Mouse (Mus musculus) heart, embryonic 14.5 days (tissue): ENCODE measurements around the gene Gpr107. TPM values are rescaled to one million over a fixed set of nuclear protein-coding genes. Genes with fewer than 3 reads are reported as not detected.

Experiments
- ATAC-seq: fragments of 200-750 bp; cut with Nextera tagmentation; 2 replicates; pipeline ENCODE4 v1.8.0; 2017; ENCODE audit warnings: low read depth, moderate TSS enrichment; ENCODE audit not compliant: insufficient number of reproducible peaks, insufficient read depth, low FRiP score
- H3K27ac ChIP-seq, 2 experiments: fragments of 200-500 bp in 1 of 2; fragments of 300-500 bp in 1 of 2; sonication (generic) in 1 of 2; replicated peaks in 1 of 2; 2 replicates each; pipeline ENCODE4 v1.5.1; 2012 to 2014; ENCODE audit warnings: low read depth in 2 of 2, low read length in 2 of 2, control low read depth in 1 of 2, mild to moderate bottlenecking in 1 of 2, mixed read lengths in 1 of 2; ENCODE audit not compliant: control insufficient read depth in 1 of 2, insufficient read depth in 1 of 2
- H3K27me3 ChIP-seq: fragments of 300-500 bp; sonication (generic); 2 replicates; pipeline ENCODE4 v1.6.1; 2014; ENCODE audit warnings: mild to moderate bottlenecking, low read length, control low read depth; ENCODE audit not compliant: control insufficient read depth, insufficient read depth
- H3K36me3 ChIP-seq: fragments of 300-500 bp; sonication (generic); 2 replicates; pipeline ENCODE4 v1.6.1; 2014; ENCODE audit warnings: mild to moderate bottlenecking, control low read depth, low read length, mixed read lengths; ENCODE audit not compliant: control insufficient read depth, insufficient read depth
- H3K4me1 ChIP-seq, 2 experiments: fragments of 200-500 bp in 1 of 2; fragments of 300-500 bp in 1 of 2; sonication (generic) in 1 of 2; 2 replicates each; pipeline ENCODE4 v1.6.1; 2012 to 2014; ENCODE audit warnings: low read length in 2 of 2, control low read depth in 1 of 2, mixed read lengths in 1 of 2; ENCODE audit not compliant: control insufficient read depth in 2 of 2, insufficient read depth in 2 of 2
- H3K4me2 ChIP-seq: fragments of 300-500 bp; sonication (generic); 2 replicates; pipeline ENCODE4 v1.6.1; 2014; ENCODE audit warnings: mild to moderate bottlenecking, low read length
- H3K4me3 ChIP-seq, 2 experiments: fragments of 200-500 bp in 1 of 2; fragments of 300-500 bp in 1 of 2; sonication (generic) in 1 of 2; 2 replicates each; pipeline ENCODE4 v1.5.1; 2012 to 2014; ENCODE audit warnings: low read length in 2 of 2, mild to moderate bottlenecking in 2 of 2, control low read depth in 1 of 2, low read depth in 1 of 2, moderate library complexity in 1 of 2; ENCODE audit not compliant: control insufficient read depth in 1 of 2, insufficient read depth in 1 of 2
- H3K9ac ChIP-seq: fragments of 300-500 bp; sonication (generic); 2 replicates; pipeline ENCODE4 v1.6.1; 2014; ENCODE audit warnings: mild to moderate bottlenecking, low read length
- H3K9me3 ChIP-seq: fragments of 300-500 bp; sonication (generic); 2 replicates; pipeline ENCODE4 v1.6.1; 2016; ENCODE audit warnings: low read length, control low read depth; ENCODE audit not compliant: control insufficient read depth
- WGBS: fragments of 180-500 bp; shearing (Covaris S2); extraction: QIAGEN DNeasy Blood & Tissue Kit; methylation state at CpG from one replicate; pipeline ENCODE4 v1.1.7; 2014; 5-methylcytosine and 5-hydroxymethylcytosine counted together
- polyA plus RNA-seq: library from polyadenylated mRNA; unstranded; fragments of >200 nt; fragmentation: Nextera tagmentation; extraction: Ambion mirVana; gene quantifications from 2 replicates; pipeline ENCODE4 v1.2.1, GENCODE M21; 2014

Gene Gpr107
- polyA plus RNA-seq, result 26.6 and 27.3 TPM in 2 replicates

DNA sequence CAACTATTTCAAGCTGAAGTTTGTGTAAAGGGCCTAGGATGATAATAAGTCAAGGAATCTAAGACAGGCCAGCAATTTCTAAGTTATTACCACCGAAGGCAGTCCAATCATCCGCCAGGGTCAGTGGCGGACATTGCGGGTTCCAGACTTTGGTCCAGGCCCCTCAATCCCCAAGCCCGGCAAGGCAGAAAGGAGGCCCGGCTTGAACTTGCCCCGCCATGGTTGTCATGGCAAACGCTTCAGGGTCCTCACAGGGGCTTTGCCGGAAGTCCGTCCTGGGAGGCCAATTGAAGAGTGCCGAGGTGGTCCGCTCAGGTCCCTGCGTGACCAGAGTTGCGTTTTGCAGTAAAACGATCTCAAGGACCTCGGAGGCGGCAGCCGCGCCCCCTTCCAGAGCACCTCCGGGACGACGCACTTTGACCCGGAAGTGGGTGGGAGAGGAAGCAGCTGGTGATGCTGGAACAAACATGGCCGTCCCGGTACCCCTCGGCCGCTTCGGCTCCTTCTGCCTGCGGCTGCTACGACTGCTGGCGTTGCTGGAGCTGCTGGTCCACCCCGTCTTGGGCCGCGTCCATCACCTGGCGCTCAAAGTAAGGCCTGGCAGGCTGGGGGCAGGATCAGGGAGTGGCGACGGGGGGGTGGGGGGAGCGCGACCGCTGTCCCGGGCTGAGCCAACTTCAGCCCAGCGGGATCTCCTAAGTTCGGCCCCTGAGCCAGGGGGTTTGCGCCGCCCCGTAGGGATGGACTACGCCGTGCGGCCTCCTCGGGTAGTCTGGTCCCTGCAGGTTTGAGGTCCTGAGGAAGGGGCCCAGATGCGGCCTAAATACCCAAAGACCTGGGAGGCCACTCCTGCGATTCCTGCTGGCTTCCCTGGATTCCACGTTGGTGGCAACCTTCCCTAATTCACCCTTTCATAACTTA, at the start of gene Gpr107:
TSS of gene Gpr107 (plus strand) at position 425 of the 921 bp plus-strand sequence.
- Histone ChIP-seq H3K27me3 (no peaks in the 10 kb centered on the region), H3K36me3 (peaks cover 37% of the 10 kb centered on the region), H3K4me1 (peaks cover 2 to 26% of the 10 kb centered on the region in 2 experiments; a peak in 3 of 4 replicates), H3K27ac (peak within 1 kb of the TSS; percentile 49 to 82; a peak in 2 of 4 replicates), H3K4me3 (peak within 1 kb of the TSS; percentile 85 to 98), H3K4me2 (peak within 1 kb of the TSS; percentile 93), H3K9me3 (no peaks in the 10 kb centered on the region), H3K9ac (peak within 1 kb of the TSS; percentile 95)
- peak; percentile 51; the same call in 1 of the 2 replicates for ATAC-seq
- WGBS, result under 1% methylated on average over 53 of the region's 53 CpGs

DNA sequence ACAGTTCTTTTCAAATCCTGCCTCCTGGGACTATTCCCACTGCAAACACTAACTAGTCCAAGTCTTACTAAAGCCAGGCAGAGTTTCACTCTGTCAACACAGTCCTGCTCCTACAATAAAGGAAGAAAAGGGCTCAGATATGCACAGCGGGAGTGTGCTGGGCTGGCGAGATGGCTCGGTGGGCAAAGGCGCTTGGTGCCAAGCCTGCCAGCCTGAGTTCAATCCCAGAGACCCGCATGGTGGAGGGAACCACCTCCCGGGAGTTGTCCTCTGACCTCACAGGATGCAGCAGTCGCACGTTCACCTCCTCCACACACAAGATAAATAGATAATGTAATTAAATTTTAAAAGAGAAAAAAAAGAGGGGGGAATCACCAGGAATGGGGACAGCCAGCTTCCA, 48.8 kb upstream of the Gpr107 start:
- no peak for ATAC-seq
- Histone ChIP-seq H3K4me1 (peaks cover 23 to 32% of the 10 kb centered on the region in 2 experiments), H3K4me3 (no peak overlapping the region), H3K27ac (no peak overlapping the region), H3K36me3 (peaks cover 8% of the 10 kb centered on the region; the same call in 1 of the 2 replicates), H3K9ac (no peak overlapping the region), H3K4me2 (no peak overlapping the region), H3K27me3 (no peaks in the 10 kb centered on the region), H3K9me3 (no peaks in the 10 kb centered on the region)
- WGBS, result 74% methylated on average over 8 of the region's 8 CpGs

DNA sequence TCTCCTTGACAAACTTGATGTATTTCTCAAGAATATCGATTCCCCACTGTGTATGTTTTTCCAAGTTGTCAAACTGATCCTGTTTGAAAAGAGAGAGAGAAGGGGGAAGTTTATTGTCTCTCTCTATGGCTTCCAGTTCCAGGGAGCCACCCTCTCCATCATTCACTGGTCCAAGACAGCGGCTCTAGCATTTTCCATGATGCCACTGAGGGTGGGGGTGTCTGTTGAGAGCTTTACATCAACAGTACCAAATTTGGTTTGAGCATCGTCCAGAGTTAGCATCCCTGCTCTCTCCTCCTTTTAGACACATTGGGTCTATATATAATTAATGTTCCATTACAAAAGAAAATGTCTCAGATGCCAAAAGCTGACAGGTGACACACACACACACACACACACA, 46.8 kb upstream of the Gpr107 start:
- ATAC-seq, result no peak
- Histone ChIP-seq H3K9me3 (no peaks in the 10 kb centered on the region), H3K9ac (no peak overlapping the region), H3K4me1 (peaks cover 29 to 44% of the 10 kb centered on the region in 2 experiments), H3K4me3 (no peak overlapping the region), H3K27me3 (no peaks in the 10 kb centered on the region), H3K36me3 (peaks cover 3% of the 10 kb centered on the region; the same call in 1 of the 2 replicates), H3K4me2 (no peak overlapping the region), H3K27ac (no peak overlapping the region)
- 58% methylated on average over 3 of the region's 3 CpGs for WGBS

DNA sequence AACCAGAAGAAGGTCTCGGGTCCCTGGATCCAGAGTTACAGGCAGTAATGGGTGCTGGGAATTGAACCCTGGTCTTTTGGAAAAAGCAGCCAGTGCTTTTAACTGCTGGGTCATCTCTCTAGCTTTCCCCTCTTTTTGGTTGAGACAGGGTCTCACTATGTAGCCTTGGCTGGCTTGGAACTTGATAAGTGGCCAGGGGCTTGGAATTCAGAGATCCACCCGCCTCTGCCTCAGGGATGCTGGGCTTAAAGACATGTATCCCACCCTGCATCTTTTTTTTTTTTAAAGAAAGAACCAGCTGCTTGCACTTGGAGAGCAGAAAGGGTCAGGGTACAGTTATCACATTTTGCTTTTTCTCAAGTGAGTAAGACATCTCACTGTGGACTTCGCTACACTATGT, 46.1 kb upstream of the Gpr107 start:
- peak overlapping the region in 1 of 2 experiments; percentile 87; a peak in 1 of 4 replicates for H3K27ac ChIP-seq
- H3K4me1 ChIP-seq, result peaks cover 32 to 44% of the 10 kb centered on the region in 2 experiments
- no peaks in the 10 kb centered on the region for H3K27me3 ChIP-seq
- no peaks in the 10 kb centered on the region for H3K9me3 ChIP-seq
- 91% methylated on average over 3 of the region's 3 CpGs for WGBS
- H3K9ac ChIP-seq, result no peak overlapping the region
- H3K4me2 ChIP-seq, result no peak overlapping the region
- H3K36me3 ChIP-seq, result 0 out of 2 replicates have a peak, but pooled peaks cover 3% of the 10 kb centered on the region
- H3K4me3 ChIP-seq, result no peak overlapping the region
- ATAC-seq, result no peak

DNA sequence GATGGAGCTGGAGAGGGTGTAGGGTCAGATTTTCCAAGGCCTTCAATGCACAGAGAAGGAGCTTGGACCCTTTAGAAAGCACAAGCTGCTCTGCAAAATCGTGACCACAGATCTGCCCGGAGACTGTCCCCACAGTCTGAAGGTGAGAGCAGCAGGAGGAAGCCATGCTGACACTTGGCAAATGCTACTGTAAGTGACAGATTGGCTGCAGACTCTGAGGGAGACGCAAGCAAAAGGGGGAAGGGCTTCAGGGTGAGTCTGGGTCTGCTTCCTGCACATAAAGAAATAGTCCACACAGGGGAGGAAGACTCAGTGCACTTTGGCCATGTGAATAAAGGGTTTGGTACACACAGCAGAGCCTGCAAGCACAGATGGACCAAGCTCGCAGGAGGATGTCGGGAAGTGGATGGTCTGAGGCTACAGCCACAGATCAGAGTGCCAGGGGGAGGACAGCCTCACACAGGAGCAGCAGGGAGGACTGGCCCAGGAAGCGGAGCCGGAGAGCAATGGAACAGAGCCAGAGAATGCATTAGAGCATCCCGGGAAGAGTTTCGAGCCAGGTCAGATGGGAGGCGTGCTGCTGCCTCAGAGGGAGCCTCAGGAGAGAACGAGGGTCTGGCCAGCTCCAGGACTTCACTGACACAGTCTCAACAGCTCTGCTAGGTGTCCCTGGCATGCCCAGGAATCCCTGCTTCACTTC, 45.3 kb upstream of the Gpr107 start:
- Histone ChIP-seq H3K9me3 (no peaks in the 10 kb centered on the region), H3K27me3 (no peaks in the 10 kb centered on the region), H3K36me3 (no peaks in the 10 kb centered on the region), H3K4me1 (peaks cover 29 to 45% of the 10 kb centered on the region in 2 experiments), H3K4me2 (peak overlapping the region; percentile 51), H3K27ac (peak overlapping the region; percentile 39 to 87), H3K4me3 (no peak overlapping the region), H3K9ac (peak overlapping the region; percentile 55)
- WGBS, result 11% methylated on average over 11 of the region's 11 CpGs
- ATAC-seq, result peak; percentile 46

DNA sequence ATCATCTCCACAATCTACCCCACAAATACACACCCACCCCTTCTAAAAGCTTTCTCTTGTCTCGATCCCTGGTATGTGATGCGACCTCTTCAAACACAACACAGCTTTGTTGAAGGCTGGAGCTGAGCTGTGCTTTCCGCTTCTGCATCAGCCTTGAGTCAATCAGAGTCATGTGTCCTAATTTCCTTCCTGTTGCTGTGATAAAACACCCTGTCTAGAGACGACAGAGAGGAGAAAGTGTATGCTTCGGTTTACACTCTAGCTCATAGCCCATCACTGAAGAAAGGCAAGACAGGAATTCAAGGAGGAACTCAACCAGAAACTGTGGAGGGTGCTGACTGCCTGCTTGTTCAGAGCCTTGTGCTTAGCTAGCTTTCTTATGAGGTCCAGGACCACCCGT, 43.9 kb upstream of the Gpr107 start:
- Histone ChIP-seq H3K27ac (peak overlapping the region; percentile 49 to 87; a peak in 2 of 4 replicates), H3K27me3 (no peaks in the 10 kb centered on the region), H3K36me3 (no peaks in the 10 kb centered on the region), H3K4me2 (0 out of 2 replicates have a peak overlapping the region, but pooled peaks have one; percentile 9), H3K4me1 (peaks cover 31 to 52% of the 10 kb centered on the region in 2 experiments), H3K9ac (no peak overlapping the region), H3K4me3 (no peak overlapping the region), H3K9me3 (no peaks in the 10 kb centered on the region)
- WGBS, result 50% methylated on average over 6 of the region's 6 CpGs
- ATAC-seq, result no peak

DNA sequence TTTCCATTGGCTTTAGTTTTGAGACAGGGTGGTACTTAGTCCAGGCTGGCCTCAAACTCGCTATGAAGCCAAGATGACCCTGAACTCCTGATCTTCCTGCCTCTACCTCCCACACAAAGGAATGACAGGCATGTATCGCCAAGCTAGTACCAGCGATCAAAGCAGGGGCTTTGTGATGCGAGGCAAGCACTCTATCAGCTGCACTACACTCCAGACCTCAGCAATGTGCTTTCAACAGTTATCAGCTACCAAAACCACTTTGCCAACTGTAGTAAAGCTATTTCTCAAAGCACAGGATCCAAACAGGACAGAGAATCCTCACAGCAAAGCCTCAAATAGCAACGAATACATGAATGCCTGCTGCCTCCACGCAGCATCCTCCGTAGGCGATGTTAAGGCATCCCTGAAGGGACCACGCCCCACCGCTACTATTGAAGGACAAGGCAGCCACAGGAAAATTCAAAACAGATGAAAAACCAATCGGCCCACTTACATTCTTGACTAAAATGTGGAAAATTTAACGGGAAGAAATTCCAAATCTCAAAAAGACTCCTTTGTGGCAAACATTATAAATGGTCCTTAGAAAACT, 42.1 kb upstream of the Gpr107 start:
- Histone ChIP-seq H3K9me3 (peaks cover 5% of the 10 kb centered on the region), H3K4me2 (0 out of 2 replicates have a peak overlapping the region, but pooled peaks have one; percentile 23), H3K27ac (peak overlapping the region in 1 of 2 experiments; percentile 29; a peak in 2 of 4 replicates), H3K4me1 (peaks cover 31 to 52% of the 10 kb centered on the region in 2 experiments), H3K9ac (no peak overlapping the region), H3K27me3 (no peaks in the 10 kb centered on the region), H3K36me3 (no peaks in the 10 kb centered on the region), H3K4me3 (no peak overlapping the region)
- no peak for ATAC-seq
- WGBS, result 41% methylated on average over 12 of the region's 12 CpGs
